Mouse (Mus musculus): Measurements from ENCODE around the gene Gp1ba.

The Gp1ba gene

DNA sequence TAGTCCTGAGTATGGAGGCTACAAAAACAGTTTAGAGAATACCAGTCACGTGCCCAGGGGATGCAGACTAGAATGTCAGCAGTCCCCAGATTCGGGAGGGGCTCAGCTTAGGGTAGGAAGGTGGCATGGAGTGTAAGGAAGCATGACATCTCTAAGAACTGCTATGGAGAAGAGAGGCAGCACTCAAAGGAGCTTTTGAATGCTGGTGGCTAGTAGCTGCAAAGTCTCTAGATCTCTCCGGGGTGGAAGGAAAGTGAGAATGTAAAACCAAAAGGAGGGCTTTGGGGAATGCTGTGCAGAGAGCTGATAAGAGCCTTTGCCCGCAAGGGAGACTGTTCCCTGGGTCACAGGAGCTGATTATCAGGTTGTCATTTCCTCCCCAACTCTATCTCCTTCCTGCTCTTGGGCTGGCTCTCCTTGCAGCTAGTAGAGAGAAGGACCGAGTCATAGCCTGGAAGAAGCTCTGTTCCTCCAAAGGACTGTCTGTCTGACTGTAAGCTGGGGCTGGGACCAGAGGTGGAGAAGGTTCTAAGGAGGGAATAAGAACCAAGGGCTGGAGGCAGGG, at the start of gene Gp1ba:
Gp1ba (plus strand) TSS at position 409 of the 565 bp plus-strand sequence.
- DNase-seq = no peak

DNA sequence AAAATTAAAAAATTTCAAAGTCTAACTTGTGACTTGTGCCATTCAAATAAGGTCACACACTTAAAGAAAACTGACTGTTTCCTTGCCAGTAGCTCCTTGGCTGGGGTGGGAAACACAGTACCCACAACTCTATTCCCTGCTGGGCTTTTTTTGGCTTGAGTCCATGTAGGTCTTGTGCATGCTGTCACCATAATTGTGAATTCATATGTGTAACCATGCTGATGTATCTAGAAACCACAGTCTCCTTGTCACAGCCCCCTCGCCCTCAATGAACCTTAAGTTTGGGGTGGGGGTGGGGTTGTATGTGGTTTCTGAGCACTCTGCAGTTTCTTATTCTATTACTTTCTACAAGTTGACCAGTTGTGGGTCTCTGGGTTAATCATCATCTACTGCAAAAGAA, 47.2 kb upstream of the Gp1ba start:
- no peak for DNase-seq

DNA sequence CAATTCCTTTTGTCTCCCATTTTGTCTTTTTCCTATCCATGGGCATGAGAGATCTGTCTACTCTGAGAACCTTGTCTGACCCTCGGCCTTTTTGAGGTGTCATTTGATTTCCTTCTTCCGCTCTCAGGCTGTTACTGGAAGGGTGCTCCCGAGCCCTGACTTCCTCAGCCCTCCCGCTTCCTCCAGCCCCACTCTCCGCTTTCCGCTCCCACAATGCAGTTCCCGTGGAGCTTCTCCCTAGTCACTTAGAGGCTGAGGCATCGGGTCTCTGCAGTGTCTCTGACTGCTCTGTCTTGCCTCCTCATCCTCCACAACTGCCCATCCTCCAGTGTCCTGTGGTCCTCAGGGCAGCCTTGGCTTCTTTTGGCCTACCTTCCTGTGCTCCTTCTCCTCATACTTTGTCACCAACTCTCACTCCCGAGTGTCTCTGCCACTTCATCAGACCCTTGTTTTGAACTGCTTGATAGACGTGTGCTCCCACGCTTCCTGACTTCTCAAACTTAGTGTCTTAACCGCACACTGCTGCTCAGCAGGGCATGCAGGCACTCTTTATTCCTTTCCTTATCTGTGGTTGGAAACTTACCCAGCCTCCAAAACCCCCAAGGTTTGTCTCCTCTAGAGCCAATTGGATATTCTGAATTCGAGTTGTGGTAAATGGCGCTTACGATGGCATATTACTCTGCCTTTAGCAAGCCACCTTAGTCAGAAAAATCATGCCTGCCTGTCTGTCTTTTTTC, 44.5 kb upstream of the Gp1ba start:
- DNase-seq = peak; percentile 39 to 50

DNA sequence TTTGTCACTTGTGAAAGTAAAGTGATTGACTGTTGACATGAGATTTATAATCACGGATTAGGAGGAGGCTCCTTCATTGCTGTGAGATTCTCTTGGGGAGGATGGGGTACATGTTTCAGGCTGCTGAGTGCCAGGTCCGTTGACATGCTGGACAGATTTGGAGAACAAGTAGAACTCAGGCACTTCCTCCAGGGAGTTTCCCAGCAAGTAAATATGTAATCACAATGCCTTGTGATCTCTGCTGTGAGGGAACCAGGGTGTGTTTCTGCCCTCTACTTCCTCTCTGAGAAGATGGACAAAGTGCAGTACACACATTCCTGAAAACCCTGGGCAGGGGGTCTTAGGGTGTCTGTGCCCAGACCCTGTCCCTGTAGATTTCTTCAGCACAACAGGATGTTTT, 43.3 kb upstream of the Gp1ba start:
- peak in 1 of 2 experiments; percentile 46 for DNase-seq

DNA sequence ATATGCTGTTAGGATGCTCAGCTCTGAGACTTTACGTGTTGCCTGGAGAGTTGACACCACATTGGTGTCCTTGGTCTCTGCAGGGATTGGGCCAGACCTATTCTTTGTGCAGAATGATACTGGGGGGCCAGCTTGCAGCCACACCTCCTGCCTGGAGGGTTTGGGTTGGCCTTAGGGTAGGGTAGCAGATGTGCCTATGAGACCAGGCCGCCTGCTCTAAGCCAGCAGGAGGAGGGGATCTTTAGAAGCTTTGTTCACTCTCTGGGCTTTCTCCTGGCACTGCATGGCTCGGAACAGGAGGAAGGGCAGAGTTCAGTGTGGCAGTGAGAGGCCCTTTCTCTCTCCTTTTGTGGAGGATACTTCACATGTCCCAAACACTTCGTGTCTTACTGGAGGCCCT, 42.8 kb upstream of the Gp1ba start:
- no peak for DNase-seq

DNA sequence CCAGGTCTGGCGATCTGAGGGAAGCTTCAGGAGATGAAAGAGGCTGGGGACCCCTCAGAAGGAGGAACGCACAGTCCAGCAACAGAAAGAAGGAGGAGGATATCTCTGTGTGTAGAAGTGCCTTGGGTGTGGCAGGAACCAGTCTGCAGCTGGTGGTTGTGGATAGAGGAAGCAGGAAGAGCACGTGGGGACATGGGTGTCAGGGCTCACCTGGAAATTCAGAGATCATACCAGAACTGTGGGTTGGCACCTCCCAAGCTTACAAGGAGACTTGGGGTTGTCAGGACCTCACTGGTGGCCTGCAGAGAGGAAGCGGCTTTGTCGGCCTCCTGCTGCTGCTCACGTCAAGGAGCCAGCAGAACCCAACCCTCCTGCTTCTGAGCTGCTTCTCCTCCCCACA, 41.6 kb upstream of the Gp1ba start:
- no peak for DNase-seq

DNA sequence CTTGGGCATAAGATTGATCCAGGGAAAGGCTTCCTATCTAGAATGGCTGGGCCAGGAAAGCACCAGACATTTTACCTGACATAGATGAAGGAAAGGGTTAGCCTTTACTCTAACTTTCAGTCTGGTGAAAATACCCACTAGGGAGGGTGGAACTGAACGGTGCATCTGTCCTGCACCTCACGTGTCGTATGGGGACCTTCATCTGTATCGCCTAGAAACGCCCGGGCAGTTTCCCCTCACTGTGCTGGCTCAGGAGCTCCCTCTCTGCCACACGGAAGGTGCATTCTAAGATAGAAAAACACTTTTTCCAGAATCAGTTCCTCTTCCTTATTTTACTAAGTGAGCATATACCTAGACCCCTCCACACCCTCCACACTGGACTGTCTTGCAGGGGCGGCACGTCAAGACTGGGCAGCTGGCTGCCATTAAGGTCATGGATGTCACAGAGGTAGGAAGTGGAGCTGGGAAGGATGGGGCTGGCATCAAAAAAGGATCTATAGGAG, 40.4 kb upstream of the Gp1ba start:
- no peak for DNase-seq

DNA sequence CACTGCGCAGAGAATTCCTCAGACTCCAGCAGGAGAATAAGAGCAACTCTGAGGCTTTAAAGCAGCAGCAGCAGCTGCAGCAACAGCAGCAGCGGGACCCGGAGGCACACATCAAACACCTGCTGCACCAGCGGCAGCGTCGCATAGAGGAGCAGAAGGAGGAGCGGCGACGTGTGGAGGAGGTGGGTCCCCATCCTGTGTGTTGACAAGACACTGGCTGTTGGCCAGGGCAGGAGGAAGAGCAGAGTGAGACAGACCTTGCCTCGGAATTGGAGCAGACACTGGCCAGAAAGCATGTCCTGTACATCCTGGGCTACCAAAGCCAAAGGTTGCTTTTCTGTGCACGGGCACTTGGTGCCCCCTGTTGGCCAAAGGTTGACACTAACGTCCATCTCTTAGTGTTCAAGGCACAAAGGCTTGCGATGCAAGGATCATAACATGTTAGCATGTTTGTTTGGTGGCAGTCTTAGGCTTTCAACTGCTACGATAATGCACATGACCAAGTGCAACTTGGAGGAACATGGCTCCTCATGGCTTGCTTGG, 33.8 kb upstream of the Gp1ba start:
- peak; percentile 69 to 88 for DNase-seq

DNA sequence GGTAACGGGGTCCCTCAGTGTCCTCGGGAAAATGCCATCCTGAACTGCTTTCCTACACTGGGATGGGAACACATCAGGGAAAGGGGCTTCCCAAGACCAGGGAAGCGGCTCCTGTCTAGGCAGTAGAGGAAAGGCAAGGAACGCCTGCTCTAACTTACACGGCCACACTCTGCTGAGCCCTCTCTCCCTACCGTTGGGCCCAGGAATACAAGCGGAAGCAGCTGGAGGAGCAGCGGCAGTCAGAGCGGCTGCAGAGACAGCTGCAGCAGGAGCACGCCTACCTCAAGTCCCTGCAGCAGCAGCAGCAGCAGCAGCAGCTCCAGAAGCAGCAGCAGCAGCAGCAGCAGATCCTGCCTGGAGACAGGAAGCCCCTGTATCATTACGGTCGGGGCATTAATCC, 32.2 kb upstream of the Gp1ba start:
- DNase-seq = no peak

DNA sequence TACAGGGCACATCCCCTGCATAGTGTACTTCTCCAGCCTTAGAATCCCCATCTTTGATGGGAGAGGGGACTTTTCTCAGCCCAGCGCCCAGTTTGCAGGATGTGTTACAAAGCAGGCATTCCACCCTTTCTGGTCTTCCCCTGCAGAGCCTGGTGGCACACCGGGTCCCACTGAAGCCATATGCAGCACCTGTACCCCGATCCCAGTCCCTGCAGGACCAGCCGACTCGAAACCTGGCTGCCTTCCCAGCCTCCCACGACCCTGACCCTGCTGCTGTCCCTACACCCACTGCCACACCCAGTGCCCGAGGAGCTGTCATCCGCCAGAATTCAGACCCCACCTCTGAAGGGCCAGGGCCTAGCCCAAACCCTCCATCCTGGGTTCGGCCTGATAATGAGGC, 31.3 kb upstream of the Gp1ba start:
- DNase-seq = no peak

DNA sequence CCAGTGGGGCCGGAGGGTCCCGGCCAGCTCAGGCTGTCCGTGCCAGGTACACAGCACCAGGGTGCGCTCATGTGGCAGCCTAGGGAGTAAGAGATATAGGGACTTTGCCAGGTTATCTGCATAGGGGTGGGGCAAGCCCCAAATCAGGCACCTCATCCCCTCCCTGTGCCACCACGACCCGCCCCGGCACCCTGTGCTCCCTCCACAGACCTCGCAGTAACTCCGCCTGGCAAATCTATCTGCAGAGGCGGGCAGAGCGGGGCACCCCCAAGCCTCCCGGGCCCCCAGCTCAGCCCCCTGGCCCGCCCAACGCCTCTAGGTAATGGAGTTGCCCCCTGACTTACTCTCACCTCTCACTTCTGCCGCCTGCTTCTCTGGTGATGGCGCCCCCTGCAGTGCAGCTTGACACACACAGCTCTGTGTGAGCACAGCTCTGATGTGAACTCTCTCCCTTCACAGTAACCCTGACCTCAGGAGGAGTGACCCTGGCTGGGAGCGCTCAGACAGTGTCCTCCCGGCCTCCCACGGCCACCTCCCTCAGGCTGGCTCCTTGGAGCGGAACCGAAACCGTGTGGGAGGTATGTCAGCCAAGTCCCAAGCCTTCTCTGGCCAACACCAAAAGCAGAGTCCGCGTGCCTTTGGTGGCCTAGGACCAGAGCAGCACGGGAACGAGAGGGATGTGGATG, 30.4 kb upstream of the Gp1ba start:
- DNase-seq = peak; percentile 64 to 72

DNA sequence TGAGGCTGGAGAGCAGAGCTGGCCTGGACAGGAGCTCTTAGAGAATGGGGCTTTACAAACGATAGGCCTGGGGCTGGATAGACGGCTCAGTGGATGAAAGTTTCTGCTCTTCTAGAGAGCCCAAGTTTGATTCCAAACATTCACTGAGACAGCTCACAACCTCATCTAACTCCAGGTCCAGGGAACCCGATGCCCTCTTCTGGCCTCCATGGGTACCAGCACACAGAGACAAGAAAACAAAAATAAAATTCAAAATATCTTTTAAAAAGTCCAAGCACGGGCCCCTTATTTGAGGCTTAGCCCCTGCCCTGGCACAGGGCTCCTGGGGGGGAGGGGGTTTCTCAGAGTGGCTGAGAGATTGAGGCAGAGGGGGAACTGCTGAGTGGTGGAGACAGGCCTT, 28.2 kb upstream of the Gp1ba start:
- DNase-seq = no peak

DNA sequence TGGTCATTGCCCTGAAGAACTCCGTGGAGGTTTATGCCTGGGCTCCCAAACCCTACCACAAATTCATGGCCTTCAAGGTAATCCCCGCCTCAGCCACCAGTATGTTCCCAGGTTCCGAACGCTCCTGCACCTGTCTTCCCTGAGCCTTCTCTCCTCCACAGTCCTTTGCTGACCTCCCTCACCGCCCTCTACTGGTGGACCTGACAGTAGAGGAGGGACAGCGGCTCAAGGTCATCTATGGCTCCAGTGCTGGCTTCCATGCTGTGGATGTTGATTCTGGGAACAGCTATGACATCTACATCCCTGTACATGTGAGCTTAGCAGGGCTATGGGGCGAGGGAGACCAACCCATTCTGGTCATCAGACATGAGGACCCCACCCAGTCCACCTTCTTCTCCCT, 26.4 kb upstream of the Gp1ba start:
- DNase-seq = no peak

DNA sequence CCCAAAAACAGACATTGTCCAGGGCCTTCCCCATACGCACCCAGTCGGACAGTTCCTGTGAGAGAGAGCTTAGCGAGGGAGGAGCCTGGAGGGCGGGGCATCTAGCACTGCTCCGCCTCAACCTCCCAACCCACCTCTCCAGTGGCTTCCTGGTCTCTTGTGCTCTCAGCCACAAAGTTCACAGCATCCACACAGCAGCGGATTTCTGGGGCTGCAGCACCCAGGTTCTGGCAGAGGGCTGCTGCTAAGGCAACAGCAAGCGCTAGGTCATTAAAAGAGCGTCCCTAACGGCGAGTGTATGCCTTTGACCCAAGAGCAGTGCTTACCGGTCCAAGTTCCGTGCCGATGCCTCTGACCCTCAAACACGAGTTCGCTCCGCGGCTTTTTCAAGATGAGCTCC, 23.8 kb upstream of the Gp1ba start:
- peak; percentile 54 to 71 for DNase-seq

DNA sequence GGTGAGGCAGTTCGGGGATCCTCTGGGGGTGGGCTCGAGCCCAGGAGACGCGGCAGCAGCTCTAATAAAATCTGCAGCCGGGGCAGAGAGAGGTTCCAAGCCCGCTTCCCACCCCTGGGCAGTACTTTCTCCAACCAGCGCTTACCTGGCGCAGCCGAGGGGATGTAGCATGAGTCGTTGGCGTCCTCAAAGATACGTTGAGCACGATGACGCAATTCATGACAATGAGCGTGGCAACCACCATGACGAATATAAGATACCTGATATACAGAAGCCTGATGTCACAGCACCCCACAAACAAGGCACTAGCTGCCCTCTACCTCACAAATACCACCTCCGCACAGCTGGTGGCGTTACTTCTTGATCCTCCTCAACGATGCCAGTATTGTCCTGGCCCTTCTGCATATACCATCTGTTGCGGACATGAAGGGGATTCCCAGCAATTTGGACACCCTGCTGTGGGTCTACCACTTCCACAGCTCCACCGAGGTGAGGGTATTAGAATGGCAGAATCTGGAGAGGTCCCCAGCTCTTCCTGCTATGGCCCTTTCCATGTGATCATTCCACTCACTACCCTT, 23.3 kb upstream of the Gp1ba start, which contains the start of gene 4930544D05Rik:
4930544D05Rik (plus strand) TSS at position 333 of the 578 bp plus-strand sequence.
- DNase-seq = no peak

DNA sequence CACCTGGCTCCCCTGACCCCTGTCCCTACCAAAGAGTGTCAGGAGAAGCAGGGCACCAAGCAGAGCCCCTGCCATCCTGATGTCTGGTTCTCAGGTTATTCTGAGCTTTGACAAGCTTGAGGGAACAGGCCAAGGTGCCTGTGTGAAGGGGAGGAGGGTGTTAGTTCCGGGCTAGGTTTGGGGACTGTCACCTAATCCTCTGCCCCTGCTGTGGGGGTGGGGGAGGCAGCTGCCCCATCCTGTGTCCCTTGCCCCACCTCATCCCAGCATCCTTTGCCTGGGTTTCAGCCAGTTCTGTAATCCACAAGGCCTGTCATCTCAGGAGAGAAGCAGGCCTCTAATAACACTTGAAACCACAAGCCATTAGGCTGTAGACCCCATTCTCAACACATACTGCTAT, 19.8 kb upstream of the Gp1ba start, which contains the start of gene Chrne:
Chrne (minus strand) TSS at position 116 of the 400 bp plus-strand sequence.
- DNase-seq = no peak

DNA sequence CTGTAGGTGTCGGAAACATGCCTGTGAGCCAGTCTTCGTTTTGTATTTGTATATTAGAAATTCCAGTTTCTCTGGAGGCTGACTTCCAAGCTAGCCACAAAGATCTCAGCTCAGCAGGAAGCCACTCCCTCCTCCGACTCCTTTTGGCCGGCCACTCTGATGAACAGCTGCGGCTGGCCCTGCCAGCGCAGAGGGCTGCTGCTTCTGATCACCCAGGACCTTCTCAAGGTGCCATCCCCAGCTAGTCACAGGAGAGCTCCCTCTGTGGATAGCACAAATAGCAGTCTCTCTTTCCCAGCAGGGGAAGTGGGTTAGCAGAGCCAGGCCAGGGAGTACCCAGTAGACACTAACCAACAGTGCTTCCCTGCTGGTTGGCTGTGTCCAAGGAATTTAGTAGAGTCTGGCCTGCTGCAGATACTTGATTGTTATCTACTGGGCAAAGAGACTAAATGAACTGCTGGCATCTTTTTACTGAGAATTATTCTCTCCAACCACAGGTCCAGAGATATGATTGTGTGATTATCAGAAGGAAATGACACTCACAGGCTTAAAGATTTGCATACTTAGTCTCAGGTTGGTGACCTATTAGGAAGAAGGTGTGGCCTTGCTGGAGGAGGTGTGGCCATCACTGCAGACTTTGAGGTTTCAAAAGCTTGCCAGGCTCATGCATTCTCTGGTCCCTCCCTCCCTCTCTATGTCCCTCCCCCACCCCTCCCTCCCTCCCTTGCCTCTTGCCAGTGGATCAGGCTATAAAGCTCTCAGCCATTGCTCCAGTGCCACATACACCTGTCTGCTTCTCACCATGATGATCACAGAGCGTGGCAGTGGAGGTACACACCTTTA, 16.7 kb upstream of the Gp1ba start:
- DNase-seq = no peak

DNA sequence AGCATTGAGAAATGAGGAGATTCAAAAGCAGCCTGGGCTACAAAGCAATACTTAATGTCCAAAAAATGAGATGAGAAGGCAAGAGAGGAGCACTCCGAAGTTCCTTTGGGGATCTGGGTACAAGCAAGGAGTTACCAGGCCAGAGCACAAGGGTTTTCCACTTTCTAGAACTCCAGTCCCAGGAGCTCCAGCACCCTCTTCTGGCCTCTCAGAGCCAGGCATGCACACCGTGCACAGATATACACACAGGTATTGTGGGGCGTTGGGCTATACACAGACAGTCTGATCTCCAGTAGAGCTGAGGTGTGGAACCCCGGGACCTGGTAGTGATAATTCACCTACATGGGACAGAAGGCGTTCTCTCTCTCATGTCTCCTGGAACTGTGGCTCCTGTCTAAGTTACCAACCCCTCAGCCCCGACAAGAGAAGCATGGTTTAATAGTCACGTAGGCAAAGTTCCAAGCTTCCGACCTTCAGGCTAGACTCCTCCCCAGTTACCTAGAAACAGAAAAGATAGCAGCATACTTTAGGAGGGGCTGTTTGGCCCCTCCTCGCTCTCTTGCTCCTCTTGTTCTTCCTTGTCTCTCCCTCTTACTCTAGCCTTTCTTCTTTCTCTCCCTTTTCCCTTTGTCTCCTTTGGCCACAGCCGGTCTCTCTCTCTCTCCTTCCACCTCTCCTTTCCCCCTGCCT, 15.7 kb upstream of the Gp1ba start:
- DNase-seq = no peak

DNA sequence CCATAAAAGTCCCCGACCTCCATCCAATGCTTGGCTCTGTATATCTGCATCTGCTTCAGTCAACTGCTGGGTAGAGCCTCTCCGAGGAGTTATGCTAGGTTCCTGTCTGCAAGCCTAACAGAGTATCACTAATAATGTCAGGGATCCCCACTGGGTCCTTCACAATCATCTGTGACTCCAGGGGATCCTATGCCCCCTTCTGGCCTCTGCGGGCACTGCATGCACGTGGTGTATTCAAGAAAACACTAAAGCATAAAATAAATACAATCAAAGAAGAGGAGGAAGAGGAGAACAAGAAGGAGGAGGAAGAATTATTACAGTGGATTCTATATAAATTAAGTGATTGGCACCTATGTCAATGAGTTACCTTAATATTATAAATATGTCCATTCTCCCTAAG, 13.4 kb upstream of the Gp1ba start:
- peak in 1 of 2 experiments; percentile 59 for DNase-seq

DNA sequence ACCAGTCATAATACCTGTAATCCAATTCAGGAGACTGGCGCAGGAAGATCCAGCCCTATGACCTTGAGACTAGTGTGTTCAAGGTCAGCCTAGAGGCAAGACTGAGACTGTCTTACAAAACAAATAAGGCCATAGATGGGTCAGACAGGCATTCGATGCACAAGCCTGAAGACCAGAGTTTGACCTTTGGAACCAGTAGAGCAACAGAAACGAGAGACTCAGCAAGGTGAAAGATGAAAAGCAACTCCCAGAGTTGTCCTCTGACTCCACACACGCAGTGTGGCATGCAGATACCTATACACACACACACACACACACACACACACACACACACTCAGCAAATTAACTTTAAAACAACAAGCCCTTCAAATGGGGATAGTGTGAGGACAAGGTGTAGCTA, 12.0 kb upstream of the Gp1ba start:
- DNase-seq = peak in 1 of 2 experiments; percentile 51

DNA sequence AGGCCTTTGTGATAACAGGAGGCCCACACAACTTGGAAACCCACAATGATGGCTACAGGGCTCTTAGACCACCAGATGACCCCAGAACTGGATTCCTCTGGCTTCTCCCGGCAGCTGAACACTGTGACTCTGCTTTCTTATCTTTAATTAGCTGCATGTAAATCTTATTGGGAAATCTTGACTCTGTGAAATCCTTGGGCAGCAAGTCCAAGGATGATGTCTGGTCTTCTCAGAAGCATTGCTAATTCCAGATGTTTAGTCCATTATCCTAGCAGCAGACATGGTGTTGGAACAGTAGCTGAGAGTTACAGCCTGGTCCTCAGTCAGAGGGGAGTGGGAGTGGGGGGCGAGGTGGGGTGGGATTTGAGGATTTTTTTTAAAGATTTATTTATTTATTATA, 10.5 kb upstream of the Gp1ba start:
- no peak for DNase-seq

DNA sequence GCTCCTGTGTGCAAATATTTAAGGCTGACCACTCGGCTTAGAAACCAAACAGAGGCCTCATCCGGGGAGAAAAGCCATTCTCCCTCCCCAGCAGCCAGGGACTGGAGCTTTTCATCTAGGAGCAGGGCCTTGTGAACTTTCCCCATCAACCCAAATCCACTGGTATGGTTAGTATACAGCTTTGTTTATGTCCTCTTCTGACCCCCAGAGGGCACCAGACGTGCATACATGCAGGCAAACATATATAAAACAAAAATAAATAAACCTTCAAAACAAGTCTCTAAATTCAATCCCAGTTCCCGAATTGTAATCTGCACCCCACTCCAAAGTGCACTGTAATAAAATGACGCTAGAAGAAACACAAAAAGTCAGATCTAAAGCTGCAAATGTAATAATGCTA, 9.4 kb upstream of the Gp1ba start:
- no peak for DNase-seq
